Mouse (Mus musculus) kidney, postnatal 4 days (tissue): Measurements from ENCODE around the gene Gm15557.

Source experiments
- DNase-seq, 2 experiments: peaks; one replicate each; pipeline ENCODE4 v3.0.0; 2021; ENCODE audit warnings: mixed read lengths in 2 of 2

The Gm15557 gene

DNA sequence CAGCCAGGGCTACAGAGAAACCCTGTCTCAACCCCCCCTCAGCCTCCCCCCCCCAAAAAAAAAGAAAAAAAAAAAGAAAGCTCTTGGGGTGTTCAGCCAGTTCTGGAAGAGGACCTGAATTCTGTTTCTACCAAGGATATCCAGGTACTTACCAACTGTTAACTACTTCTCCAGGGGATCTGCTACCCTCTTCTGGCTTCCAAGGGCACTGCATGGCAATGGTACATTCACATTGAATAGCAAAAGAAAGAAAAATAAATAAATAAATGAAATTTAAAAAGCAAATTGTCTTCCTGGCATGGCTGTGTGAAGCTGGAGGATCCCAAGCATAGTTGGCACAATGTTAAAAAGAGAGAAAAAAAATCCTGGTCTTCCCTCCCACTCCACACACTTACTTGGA lies 11.5 kb downstream of the Gm15557 start:
- DNase-seq, result peak; percentile 84 to 85

DNA sequence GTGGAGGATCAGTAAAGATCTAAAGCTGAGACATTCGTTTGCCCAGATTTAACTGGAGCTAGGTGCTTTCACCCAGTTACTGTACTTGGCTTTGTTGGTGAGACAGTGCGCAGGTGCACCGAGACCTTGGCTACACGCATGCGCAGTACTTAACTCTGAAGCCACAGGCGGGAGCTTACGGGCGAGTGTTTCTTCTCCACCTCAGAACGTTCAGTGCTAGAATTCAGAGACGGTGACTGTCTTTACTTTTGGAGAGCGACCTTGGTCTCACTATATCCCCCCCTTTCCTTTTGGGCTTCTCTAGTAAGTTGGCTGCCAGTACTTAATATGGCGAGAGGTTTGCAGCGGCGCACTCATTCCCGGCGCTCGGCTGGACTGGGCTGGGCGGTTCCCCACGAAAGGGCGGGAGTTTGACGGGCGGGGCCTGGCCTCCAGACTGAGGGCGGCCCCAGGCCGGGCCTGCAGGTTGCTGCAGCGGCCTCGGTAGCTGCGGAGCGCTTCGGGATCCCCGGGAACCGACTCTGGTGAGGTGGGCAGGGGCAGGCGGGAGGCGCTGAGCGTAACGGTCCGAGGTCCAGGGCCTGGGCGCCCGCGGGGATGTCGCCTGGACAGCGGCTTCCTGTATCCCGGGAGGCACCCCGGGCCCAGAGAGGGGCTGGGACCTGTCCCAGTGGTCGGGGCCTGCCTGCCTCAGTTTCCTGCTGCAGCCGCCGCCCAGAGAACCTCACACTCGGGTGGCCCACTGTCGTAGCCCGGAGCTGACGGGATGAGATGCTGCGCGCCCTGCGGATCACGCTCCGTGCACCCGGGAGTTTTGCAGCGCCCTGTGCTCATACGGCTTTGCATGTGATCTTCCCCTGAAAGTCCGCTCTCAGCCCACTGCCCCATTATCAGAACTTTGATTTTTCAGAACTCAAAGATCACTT lies 15.9 kb downstream of the Gm15557 start, which contains the start of gene Cep250:
TSS of gene Cep250 (plus strand) at position 325 of the 926 bp plus-strand sequence.
- peak; percentile 91 to 96 for DNase-seq

DNA sequence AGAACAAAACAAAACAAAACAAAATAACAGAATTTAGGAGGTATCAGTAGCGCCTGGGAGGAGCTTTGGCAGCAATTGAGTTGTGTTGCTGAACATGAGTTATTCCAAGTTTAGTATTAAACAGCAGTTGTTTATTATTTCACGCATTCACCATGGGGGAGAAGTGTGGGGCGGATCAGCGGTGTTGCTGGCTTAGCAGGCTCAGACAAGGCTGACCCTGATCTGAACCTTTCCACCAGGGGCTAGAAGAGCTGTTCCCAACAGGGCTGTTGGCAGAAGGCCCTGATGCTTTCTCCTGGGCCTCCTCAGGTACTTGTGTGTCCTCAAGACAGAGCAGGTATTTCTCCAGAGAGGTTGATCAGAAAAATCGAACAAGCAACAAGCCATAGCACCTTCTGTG lies 19.5 kb downstream of the Gm15557 start:
- DNase-seq, result peak in 1 of 2 experiments; percentile 21

DNA sequence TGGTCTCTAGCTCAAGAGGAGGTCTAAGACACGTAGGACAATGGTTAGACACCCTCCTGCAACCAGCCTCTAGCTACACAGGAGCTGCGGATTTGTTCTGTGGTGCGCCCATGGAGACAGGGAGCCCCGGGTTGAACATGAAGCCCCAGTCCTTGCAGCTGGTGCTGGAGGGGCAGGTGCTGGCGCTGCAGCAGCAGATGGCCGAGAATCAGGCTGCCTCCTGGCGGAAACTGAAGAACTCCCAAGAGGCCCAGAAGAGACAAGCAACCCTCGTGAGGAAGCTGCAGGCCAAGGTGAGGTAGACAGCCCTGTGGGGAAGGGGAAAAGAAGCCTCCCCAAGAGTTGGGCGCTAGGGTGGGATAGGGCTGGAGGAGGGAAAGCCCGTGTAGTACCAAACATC lies 21.3 kb downstream of the Gm15557 start:
- DNase-seq, result no peak

DNA sequence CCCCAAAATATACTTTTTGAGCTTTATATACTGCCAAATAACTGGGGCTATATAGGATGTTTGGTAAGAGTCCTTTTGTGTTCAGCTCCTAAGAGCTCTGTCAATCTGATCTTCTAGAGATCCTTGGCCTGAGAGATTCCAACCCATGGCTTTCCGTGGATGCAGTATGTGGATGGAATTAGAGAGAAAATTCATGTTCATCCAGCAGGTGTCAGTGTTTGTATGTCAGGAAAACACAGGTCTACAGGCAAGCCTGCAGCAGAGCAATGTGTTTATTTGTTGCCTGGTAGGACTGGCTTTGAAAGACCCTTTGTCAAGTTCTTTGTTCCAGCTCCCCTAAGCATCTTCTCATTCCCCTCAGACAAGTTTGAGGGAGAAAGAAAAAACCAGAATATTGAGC lies 22.5 kb downstream of the Gm15557 start:
- DNase-seq, result no peak

- DNase-seq, result no peak
These were observed 32.8 kb downstream of the Gm15557 start for GRCm38 (mm10) chr2:155973348-155973747.

DNA sequence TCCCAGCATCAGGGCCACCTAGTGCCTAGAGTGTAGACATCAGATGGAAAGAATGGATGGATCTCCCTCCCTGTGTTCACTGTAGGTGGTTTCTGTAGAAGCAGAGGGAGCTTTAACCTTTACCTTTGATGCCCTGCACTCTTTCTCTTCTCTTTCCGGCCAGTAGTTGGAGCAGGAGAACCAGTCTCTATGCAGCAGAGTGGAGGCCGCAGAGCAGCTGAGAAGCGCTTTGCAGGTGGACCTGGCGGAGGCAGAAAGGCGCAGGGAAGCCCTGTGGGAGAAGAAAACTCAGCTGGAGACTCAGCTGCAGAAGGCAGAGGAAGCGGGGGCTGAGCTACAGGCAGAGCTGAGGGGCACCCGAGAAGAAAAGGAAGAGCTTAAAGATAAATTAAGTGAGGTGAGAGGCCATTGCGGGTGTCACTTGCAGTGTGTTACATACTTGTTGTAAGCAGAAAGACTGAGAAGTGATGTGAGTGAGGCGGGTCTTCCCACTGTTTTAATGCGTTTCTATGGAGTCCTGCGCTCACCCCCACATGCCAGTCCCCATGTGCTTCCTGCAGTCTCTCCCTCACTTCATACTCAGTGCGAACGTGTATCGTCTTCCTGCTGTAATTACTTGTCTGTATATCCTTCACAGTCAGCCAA lies 33.7 kb downstream of the Gm15557 start:
- DNase-seq, result no peak

- DNase-seq, result peak; percentile 37 to 58
These were observed 38.9 kb downstream of the Gm15557 start for GRCm38 (mm10) chr2:155979328-155979991.

GRCm38 (mm10) chr2:155985776-155986175 lies 45.2 kb downstream of the Gm15557 start:
- no peak for DNase-seq

DNA sequence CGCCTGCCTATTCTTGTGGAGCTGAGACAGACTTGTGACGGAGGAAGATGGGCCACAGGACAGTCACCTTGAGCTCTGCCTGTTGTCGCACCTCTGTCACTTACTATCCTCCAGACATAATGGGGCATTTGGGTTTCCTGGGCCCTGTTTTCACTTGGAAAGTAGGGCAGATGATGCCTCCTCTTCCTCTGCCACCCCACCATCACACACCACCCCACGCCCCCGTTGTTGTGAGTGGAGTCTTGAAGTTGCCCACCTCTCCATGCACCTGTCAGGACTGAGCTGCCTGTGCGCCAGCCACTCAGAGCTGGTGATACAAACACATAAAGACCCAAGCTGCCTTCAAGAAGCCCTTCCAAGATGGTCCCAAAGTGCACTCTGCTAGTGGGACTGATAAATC lies 46.6 kb downstream of the Gm15557 start:
- no peak for DNase-seq

- DNase-seq, result no peak
These were observed 48.6 kb downstream of the Gm15557 start for GRCm38 (mm10) chr2:155989085-155989484.

- no peak for DNase-seq
These were observed 50.6 kb downstream of the Gm15557 start for GRCm38 (mm10) chr2:155991151-155991550.

DNA sequence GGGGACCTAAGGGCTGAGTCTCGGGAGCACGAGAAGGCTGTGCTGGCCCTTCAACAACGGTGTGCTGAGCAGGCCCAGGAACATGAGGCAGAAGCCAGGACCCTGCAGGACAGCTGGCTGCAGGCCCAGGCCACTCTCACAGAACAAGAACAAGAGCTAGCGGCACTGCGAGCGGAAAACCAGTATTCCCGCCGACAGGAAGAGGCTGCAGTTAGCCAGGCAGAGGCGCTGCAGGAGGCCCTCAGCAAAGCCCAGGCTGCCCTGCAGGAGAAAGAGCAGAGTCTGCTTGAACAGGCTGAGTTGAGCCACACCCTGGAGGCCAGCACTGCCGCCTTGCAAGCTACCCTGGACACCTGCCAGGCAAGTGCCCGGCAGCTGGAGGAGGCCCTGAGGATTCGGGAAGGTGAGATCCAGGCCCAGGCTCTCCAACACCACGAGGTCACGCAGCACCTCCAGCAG lies 51.4 kb downstream of the Gm15557 start:
- DNase-seq, result peak; percentile 26 to 45
